Mouse (Mus musculus) liver, embryonic 13.5 days (tissue): ENCODE results near the gene Carhsp1. TPM values are rescaled to one million over a fixed set of nuclear protein-coding genes. Genes with fewer than 3 reads are reported as not detected.

Experiments
- ATAC-seq: fragments of 200-750 bp; cut with Nextera tagmentation; 2 replicates; pipeline ENCODE4 v1.8.0; 2017; ENCODE audit warnings: low read depth, mild to moderate bottlenecking, moderate number of reproducible peaks, moderate library complexity
- DNase-seq: peaks from one replicate; pipeline ENCODE4 v3.0.0; 2022
- H3K27ac ChIP-seq: fragments of 300-500 bp; sonication (generic); 2 replicates; pipeline ENCODE4 v1.5.1; 2015; ENCODE audit warnings: moderate library complexity, mild to moderate bottlenecking, inconsistent platforms
- H3K27me3 ChIP-seq: fragments of 300-500 bp; sonication (generic); 2 replicates; pipeline ENCODE4 v1.6.1; 2015; ENCODE audit warnings: mild to moderate bottlenecking, inconsistent platforms
- H3K36me3 ChIP-seq: fragments of 300-500 bp; sonication (generic); 2 replicates; pipeline ENCODE4 v1.6.1; 2015; ENCODE audit warnings: mild to moderate bottlenecking, inconsistent platforms
- H3K4me1 ChIP-seq: fragments of 300-500 bp; sonication (generic); replicated peaks from 2 replicates; pipeline ENCODE4 v1.6.1; 2015; ENCODE audit warnings: inconsistent platforms
- H3K4me2 ChIP-seq: fragments of 300-500 bp; sonication (generic); 2 replicates; pipeline ENCODE4 v1.6.1; 2015; ENCODE audit warnings: inconsistent platforms, mild to moderate bottlenecking, moderate library complexity
- H3K4me3 ChIP-seq: fragments of 300-500 bp; sonication (generic); replicated peaks from 2 replicates; pipeline ENCODE4 v1.5.1; 2015; ENCODE audit warnings: mild to moderate bottlenecking, inconsistent platforms
- H3K9ac ChIP-seq: fragments of 300-500 bp; sonication (generic); 2 replicates; pipeline ENCODE4 v1.6.1; 2015; ENCODE audit warnings: mild to moderate bottlenecking, inconsistent platforms
- H3K9me3 ChIP-seq: fragments of 300-500 bp; sonication (generic); replicated peaks from 2 replicates; pipeline ENCODE4 v1.6.1; 2016; ENCODE audit warnings: inconsistent platforms
- WGBS: fragments of 180-500 bp; shearing (Covaris S2); methylation state at CpG from one replicate; pipeline ENCODE4 v1.1.7; 2015; ENCODE audit not compliant: insufficient replicate concordance; 5-methylcytosine and 5-hydroxymethylcytosine counted together
- microRNA-seq: library from miRNA; unstranded; fragments of <30 nt; microRNA quantifications from one replicate; pipeline ENCODE4, GENCODE M21; 2016
- polyA plus RNA-seq: library from polyadenylated mRNA; unstranded; fragments of >200 nt; fragmentation: Nextera tagmentation; extraction: Ambion mirVana; gene quantifications from 2 replicates; pipeline ENCODE4 v1.2.1, GENCODE M21; 2015

Carhsp1 gene
- polyA plus RNA-seq, 1 experiment from 2014 or later, result 62.4 TPM

DNA sequence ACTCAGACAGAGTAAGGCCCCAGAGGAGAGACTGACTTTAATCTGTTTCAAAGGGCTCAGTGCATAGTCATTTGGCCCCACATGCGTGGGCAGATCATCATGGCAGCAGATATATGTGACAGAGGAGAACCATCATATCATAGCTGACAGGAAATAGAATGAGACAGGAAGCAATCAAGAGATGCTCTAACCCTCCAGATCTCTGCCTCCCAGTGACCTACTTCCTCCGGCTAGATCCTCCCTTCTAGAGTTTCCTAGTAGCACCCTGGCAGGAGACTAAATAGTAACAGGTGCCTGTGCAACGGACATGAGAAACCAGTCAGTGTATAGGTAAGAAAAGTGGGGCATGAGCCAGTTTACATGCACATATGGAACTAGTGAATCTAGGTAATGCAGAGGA, 61.6 kb downstream of the Carhsp1 start:
- no peak overlapping the region for H3K4me2 ChIP-seq
- H3K9ac ChIP-seq, result no peak overlapping the region
- no peak overlapping the region for H3K4me3 ChIP-seq
- peaks cover 5% of the 10 kb centered on the region; the same call in 1 of the 2 replicates for H3K36me3 ChIP-seq
- DNase-seq (no peak), ATAC-seq (no peak)
- 48% methylated on average over 3 of the region's 3 CpGs for WGBS
- H3K27ac ChIP-seq, result no peak overlapping the region
- H3K4me1 ChIP-seq, result peaks cover 41% of the 10 kb centered on the region
- H3K9me3 ChIP-seq, result no peaks in the 10 kb centered on the region
- H3K27me3 ChIP-seq, result no peaks in the 10 kb centered on the region

Small RNA genes within 50 kb of the gene (microRNA-seq; reads per million reads assigned to microRNA genes)
- gene Gm22137, result not detected

Other genes starting within 250 kb of the Carhsp1 start
- gene Tmem114, start 247.0 kb downstream of the Carhsp1 start, polyA plus RNA-seq, result not detected in 2 replicates
- 7.8 and 9.1 TPM in 2 replicates for gene Mettl22, start 201.4 kb downstream of the Carhsp1 start, polyA plus RNA-seq
- 17.1 and 22.0 TPM in 2 replicates for gene Abat, start 158.7 kb downstream of the Carhsp1 start, polyA plus RNA-seq
- 37.0 and 38.5 TPM in 2 replicates for gene Pmm2, start 34.5 kb downstream of the Carhsp1 start, polyA plus RNA-seq
- gene Tmem186, start 34.4 kb downstream of the Carhsp1 start, polyA plus RNA-seq, result 11.2 and 11.8 TPM in 2 replicates
- not detected in 2 replicates for gene Gm5767, start 8.6 kb upstream of the Carhsp1 start, polyA plus RNA-seq
- gene Usp7, start 120.2 kb upstream of the Carhsp1 start, polyA plus RNA-seq, result 26.5 and 26.8 TPM in 2 replicates
- 14.0 and 14.6 TPM in 2 replicates for gene 1810013L24Rik, start 157.9 kb upstream of the Carhsp1 start, polyA plus RNA-seq